Mouse (Mus musculus) forebrain, postnatal 0 days (tissue): ENCODE data around the gene Larp1. TPM values are rescaled to one million over a fixed set of nuclear protein-coding genes. Genes with fewer than 3 reads are reported as not detected.
"Not testable (repeated sequence)": the region's sequence is repeated elsewhere in the genome, so short reads cannot be mapped to it uniquely, and the experiment has no call there.

ENCODE experiments used
- ATAC-seq: fragments of 200-750 bp; cut with Nextera tagmentation; 2 replicates; pipeline ENCODE4 v1.8.0; 2017; ENCODE audit warnings: mild to moderate bottlenecking, moderate library complexity
- DNase-seq: peaks from one replicate; pipeline ENCODE4 v3.0.0-alpha.2; 2015
- H3K27ac ChIP-seq: fragments of 300-500 bp; sonication (generic); 2 replicates; pipeline ENCODE4 v1.5.1; 2014; ENCODE audit warnings: low read depth, mild to moderate bottlenecking, antibody characterized with exemption, low read length, moderate library complexity, mixed read lengths
- H3K27me3 ChIP-seq: fragments of 300-500 bp; sonication (generic); 2 replicates; pipeline ENCODE4 v1.6.1; 2014; ENCODE audit warnings: mild to moderate bottlenecking, low read length, mixed read lengths; ENCODE audit not compliant: insufficient read depth
- H3K36me3 ChIP-seq: fragments of 300-500 bp; sonication (generic); 2 replicates; pipeline ENCODE4 v1.6.1; 2014; ENCODE audit warnings: mild to moderate bottlenecking, moderate library complexity; ENCODE audit not compliant: insufficient read depth
- H3K4me1 ChIP-seq: fragments of 300-500 bp; sonication (generic); 2 replicates; pipeline ENCODE4 v1.6.1; 2014; ENCODE audit warnings: antibody characterized with exemption; ENCODE audit not compliant: insufficient read depth
- H3K4me2 ChIP-seq: fragments of 300-500 bp; sonication (generic); 2 replicates; pipeline ENCODE4 v1.6.1; 2014; ENCODE audit warnings: low read depth, mild to moderate bottlenecking, moderate library complexity
- H3K4me3 ChIP-seq: fragments of 300-500 bp; sonication (generic); 2 replicates; pipeline ENCODE4 v1.5.1; 2014; ENCODE audit warnings: low read depth, low read length, mixed read lengths
- H3K9ac ChIP-seq: fragments of 300-500 bp; sonication (generic); 2 replicates; pipeline ENCODE4 v1.6.1; 2014; ENCODE audit warnings: mild to moderate bottlenecking
- H3K9me3 ChIP-seq: fragments of 300-500 bp; sonication (generic); 2 replicates; pipeline ENCODE4 v1.6.1; 2016; ENCODE audit warnings: low read length
- CTCF ChIP-seq: sonication (generic); IDR thresholded peaks from 2 replicates; pipeline ENCODE4 v1.5.1; 2016; ENCODE audit warnings: antibody characterized with exemption, control low read depth, low read depth
- WGBS: fragments of 180-500 bp; shearing (Covaris S2); extraction: QIAGEN DNeasy Blood & Tissue Kit; methylation state at CpG from one replicate; pipeline ENCODE4 v1.1.7; 2014; 5-methylcytosine and 5-hydroxymethylcytosine counted together
- polyA plus RNA-seq: library from polyadenylated mRNA; unstranded; fragments of >200 nt; fragmentation: Nextera tagmentation; extraction: Ambion mirVana; gene quantifications from 2 replicates; pipeline ENCODE4 v1.2.1, GENCODE M21; 2015
- total RNA-seq: library from RNA; depleted of rRNA; stranded (reverse); fragments of >200 nt; gene quantifications from 2 replicates; pipeline ENCODE4 v1.2.3, GENCODE M21; 2014

The Larp1 gene
- total and polyA plus RNA-seq, 2 experiments from 2014 or later, result 13.3 to 43.9 TPM

DNA sequence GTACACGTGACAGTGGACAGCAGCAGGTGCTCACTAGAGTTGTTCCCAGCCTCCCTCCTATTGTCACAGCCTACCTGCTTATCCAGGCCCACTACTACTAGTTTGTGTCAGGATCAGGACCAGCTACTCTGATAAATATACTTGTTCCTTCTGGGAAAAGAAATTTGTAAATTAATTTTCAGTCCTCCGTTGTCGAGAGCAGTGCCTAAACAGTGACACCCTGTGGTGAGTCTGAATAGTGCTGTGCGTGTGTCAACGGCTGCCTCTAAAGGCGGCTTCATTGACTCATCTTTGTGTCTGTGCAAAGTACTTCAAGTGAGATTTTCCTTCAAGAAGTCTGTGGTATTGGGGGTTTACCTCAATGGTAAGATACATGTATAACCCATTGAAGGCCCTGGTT is 48.6 kb downstream of the Larp1 start:
- TF ChIP-seq CTCF, result peak; percentile 87
- H3K4me3 ChIP-seq, result no peak overlapping the region
- 30% methylated on average over 6 of the region's 6 CpGs for WGBS
- no peak overlapping the region for H3K27ac ChIP-seq
- H3K9ac ChIP-seq, result no peak overlapping the region
- no peak overlapping the region for H3K4me2 ChIP-seq
- no peaks in the 10 kb centered on the region for H3K4me1 ChIP-seq
- H3K9me3 ChIP-seq, result no peaks in the 10 kb centered on the region
- no peaks in the 10 kb centered on the region for H3K27me3 ChIP-seq
- H3K36me3 ChIP-seq, result peaks cover 63% of the 10 kb centered on the region
- DNase-seq (peak; percentile 77), ATAC-seq (peak; percentile 75)

DNA sequence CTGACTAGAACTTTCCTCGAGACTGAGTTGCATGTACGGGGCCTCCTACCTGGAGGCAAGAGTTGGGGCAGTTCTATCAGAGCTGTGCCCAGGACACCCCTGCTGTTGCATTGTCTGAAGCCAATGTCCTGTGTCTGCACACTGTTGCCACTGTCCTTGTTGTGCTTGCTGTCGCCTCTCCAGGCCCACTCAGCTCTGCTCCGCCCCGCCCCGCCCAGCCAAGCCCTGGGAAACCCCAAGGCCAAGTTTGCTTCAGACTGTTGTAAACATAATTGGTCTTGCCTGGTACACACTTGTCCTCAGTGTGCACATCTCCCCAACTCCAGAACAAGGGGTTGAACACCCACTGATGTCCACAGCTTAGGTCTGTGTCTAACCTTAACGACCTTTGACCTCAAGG is 50.9 kb downstream of the Larp1 start:
- H3K4me3 ChIP-seq, H3K27me3 ChIP-seq, DNase-seq, ATAC-seq, H3K27ac ChIP-seq, H3K9ac ChIP-seq, H3K4me2 ChIP-seq, H3K9me3 ChIP-seq, H3K4me1 ChIP-seq: not testable (repeated sequence)
- peaks cover 48% of the 10 kb centered on the region for H3K36me3 ChIP-seq
- WGBS, result 92% methylated on average over 7 of the region's 7 CpGs

DNA sequence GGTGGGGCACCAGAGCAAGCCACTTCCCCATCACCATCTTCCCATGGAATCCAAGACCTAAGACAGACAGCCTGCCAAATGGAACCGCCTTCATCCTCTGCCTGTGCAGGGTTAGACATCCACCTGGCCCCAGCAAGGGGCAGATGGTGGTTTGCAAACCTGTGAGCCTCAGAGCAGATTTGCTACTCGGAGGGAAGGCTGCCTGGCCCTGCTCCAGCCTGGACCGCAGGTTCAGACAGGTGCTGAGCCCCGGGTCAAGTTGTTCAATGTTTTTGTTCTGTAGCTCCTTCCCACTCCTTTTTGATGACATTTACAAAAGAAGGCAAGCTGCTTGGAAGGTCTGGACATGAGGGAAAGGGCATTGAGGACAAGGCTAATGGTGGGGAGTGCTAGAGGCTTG is 52.4 kb downstream of the Larp1 start:
- not testable (repeated sequence) for ATAC-seq, H3K27me3 ChIP-seq, H3K4me3 ChIP-seq, H3K9ac ChIP-seq, H3K27ac ChIP-seq, H3K4me2 ChIP-seq, DNase-seq, H3K4me1 ChIP-seq, H3K9me3 ChIP-seq
- 92% methylated on average over 3 of the region's 4 CpGs for WGBS
- peaks cover 36% of the 10 kb centered on the region for H3K36me3 ChIP-seq

DNA sequence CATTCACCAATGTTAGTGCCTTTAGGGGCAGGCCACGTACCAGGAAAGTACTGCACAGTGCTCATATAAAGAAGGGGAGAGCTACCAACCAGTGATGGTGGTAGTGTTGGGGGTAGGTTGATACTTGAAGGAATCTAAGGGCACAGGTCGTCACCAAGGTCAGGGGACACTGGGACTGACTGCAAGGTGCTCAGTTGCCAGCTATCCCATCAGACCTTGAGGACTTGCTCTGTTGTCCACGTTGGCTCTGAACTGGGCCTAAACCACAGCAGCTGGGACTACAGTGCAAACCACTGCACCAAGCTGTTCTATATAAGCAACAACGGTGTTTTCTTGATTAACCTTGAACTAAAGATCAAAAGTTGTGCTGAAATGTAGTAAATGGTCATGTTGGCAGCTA is 53.7 kb downstream of the Larp1 start:
- H3K4me1 ChIP-seq, result no peaks in the 10 kb centered on the region
- H3K36me3 ChIP-seq, result peaks cover 26% of the 10 kb centered on the region
- 87% methylated on average over 4 of the region's 4 CpGs for WGBS
- no peak for TF ChIP-seq CTCF
- ATAC-seq (no peak), DNase-seq (no peak)
- no peak overlapping the region for H3K9ac ChIP-seq
- H3K4me2 ChIP-seq, result no peak overlapping the region
- no peak overlapping the region for H3K4me3 ChIP-seq
- H3K9me3 ChIP-seq, result no peaks in the 10 kb centered on the region
- H3K27ac ChIP-seq, result no peak overlapping the region
- H3K27me3 ChIP-seq, result no peaks in the 10 kb centered on the region

DNA sequence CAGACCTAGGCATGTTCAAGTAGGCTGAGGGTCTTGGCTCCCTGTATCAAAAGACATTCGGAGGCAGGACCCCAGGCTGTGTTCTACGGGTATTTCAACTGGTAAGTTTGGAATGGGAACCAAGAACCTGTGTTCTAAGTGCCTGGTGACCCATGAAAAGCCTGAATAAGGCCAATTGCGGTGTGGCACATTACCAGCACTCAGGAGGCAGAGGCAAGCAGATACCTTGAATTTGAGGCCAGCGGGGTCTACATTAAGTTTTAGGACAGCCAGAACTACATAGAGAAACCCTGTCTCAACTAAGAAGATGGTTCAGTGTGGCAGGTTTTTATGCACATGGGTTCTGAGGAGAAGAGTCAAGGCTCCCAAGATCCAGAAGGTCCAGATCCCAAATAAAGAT is 56.2 kb downstream of the Larp1 start:
- WGBS, result 86% methylated on average over 4 of the region's 4 CpGs
- Histone ChIP-seq H3K4me2 (no peak overlapping the region), H3K9me3 (no peaks in the 10 kb centered on the region), H3K36me3 (peaks cover 10% of the 10 kb centered on the region), H3K4me3 (no peak overlapping the region), H3K27ac (no peak overlapping the region), H3K27me3 (no peaks in the 10 kb centered on the region), H3K9ac (no peak overlapping the region), H3K4me1 (no peaks in the 10 kb centered on the region)
- no peak for TF ChIP-seq CTCF
- DNase-seq (no peak), ATAC-seq (no peak)

DNA sequence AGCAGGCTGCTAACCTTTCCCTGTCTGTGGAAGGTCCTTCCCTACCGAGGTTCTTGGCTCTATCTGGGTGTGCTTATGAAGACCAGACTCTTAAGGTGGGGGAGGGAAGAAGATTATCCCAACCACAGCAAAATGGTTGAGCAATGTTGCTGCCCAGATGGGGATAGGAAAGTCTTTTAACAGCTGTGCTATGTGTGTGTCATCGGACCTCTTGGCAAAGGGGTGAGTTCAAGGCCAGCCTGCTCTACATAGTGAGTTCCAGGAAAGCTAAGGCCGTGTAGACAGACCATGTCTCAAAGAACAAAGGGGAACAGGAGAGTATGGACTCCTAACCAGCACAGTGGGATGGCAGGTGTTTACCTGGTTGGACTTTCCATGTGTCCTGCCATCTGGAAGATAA is 64.1 kb downstream of the Larp1 start:
- TF ChIP-seq CTCF, result no peak
- no peaks in the 10 kb centered on the region for H3K4me1 ChIP-seq
- no peaks in the 10 kb centered on the region for H3K36me3 ChIP-seq
- WGBS, result 91% methylated on average over 3 of the region's 3 CpGs
- no peak for DNase-seq
- no peak overlapping the region for H3K9ac ChIP-seq
- H3K27me3 ChIP-seq, result no peaks in the 10 kb centered on the region
- H3K9me3 ChIP-seq, result no peaks in the 10 kb centered on the region
- H3K4me2 ChIP-seq, result no peak overlapping the region
- no peak overlapping the region for H3K27ac ChIP-seq
- no peak for ATAC-seq
- no peak overlapping the region for H3K4me3 ChIP-seq

DNA sequence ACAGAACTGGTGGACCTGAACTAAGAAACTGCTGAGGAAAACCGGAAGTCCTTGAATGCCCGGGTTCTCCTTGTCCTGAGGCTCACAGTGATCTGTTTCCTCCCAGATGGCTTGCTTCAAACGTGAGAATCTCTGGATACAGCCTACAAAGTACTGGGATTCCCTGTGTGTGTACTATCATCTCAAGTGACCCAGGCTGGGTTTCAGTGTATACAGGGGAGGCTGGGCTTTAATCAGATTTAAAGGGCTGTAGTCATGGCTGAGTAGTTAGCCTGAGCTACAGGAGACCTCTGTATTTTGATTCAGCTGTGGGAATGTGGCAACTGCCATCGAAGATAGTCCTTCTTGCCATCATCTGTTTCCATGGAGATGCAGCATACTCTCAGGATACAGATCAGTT is 68.4 kb downstream of the Larp1 start:
- H3K27ac ChIP-seq, result no peak overlapping the region
- no peak for TF ChIP-seq CTCF
- no peak overlapping the region for H3K4me3 ChIP-seq
- no peak overlapping the region for H3K9ac ChIP-seq
- WGBS, result 69% methylated on average over 4 of the region's 4 CpGs
- H3K36me3 ChIP-seq, result no peaks in the 10 kb centered on the region
- H3K4me1 ChIP-seq, result no peaks in the 10 kb centered on the region
- H3K9me3 ChIP-seq, result no peaks in the 10 kb centered on the region
- ATAC-seq, result no peak
- no peaks in the 10 kb centered on the region for H3K27me3 ChIP-seq
- no peak overlapping the region for H3K4me2 ChIP-seq
- DNase-seq, result no peak

DNA sequence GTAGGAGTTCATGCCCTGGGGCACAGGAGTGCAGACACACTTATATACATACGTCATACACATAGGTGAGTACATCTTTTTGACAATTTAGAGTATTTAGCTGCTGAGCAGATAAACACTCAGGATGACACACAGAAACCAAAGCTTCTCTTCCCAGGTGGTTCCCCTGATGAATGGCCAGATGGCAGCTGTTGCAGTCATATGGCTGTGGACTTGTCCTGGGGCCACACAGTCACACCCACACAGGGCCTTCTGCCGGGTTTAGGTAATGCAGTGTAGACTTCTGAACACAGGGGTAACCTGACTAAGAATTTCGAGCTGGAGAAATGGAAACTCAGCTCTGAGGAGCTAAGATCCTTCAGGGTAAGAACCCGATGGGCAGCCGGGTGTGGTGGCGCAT is 72.9 kb downstream of the Larp1 start:
- H3K4me3 ChIP-seq, result no peak overlapping the region
- DNase-seq, result no peak

More for the DNA sequence above, 72.9 kb downstream of the Larp1 start:
- no peaks in the 10 kb centered on the region for H3K9me3 ChIP-seq
- no peaks in the 10 kb centered on the region for H3K27me3 ChIP-seq
- no peak overlapping the region for H3K27ac ChIP-seq
- TF ChIP-seq CTCF, result no peak
- H3K4me2 ChIP-seq, result no peak overlapping the region
- no peaks in the 10 kb centered on the region for H3K36me3 ChIP-seq
- 86% methylated on average over 6 of the region's 6 CpGs for WGBS
- no peaks in the 10 kb centered on the region for H3K4me1 ChIP-seq
- ATAC-seq, result no peak
- no peak overlapping the region for H3K9ac ChIP-seq
